Mouse (Mus musculus): ENCODE measurements around the gene Kcnmb1.

The Kcnmb1 gene

GRCm38 (mm10) chr11:33962688-33963407, at the start of gene Kcnmb1:
Gene Kcnmb1 (plus strand): TSS chr11:33963013.
- no peak for DNase-seq (ENCODE audit: low spot score)

- DNase-seq (ENCODE audit: low spot score), result no peak
These were observed 49.8 kb upstream of the Kcnmb1 start for GRCm38 (mm10) chr11:33913061-33913460.

GRCm38 (mm10) chr11:33914216-33914615, 48.6 kb upstream of the Kcnmb1 start:
- no peak for DNase-seq (ENCODE audit: low spot score)

GRCm38 (mm10) chr11:33917574-33917973, 45.2 kb upstream of the Kcnmb1 start:
- peak; percentile 63 for DNase-seq (ENCODE audit: low spot score)

GRCm38 (mm10) chr11:33918424-33918823, 44.4 kb upstream of the Kcnmb1 start:
- no peak for DNase-seq (ENCODE audit: low spot score)

GRCm38 (mm10) chr11:33919826-33920225, 43.0 kb upstream of the Kcnmb1 start:
- DNase-seq (ENCODE audit: low spot score), result no peak

- no peak for DNase-seq (ENCODE audit: low spot score)
These were observed 41.4 kb upstream of the Kcnmb1 start for GRCm38 (mm10) chr11:33921451-33921850.

- DNase-seq (ENCODE audit: low spot score), result no peak
These were observed 39.8 kb upstream of the Kcnmb1 start for GRCm38 (mm10) chr11:33923031-33923430.

GRCm38 (mm10) chr11:33925778-33926177, 37.0 kb upstream of the Kcnmb1 start:
- DNase-seq (ENCODE audit: low spot score), result no peak

GRCm38 (mm10) chr11:33926551-33926950, 36.3 kb upstream of the Kcnmb1 start:
- DNase-seq (ENCODE audit: low spot score), result peak; percentile 14

- DNase-seq (ENCODE audit: low spot score), result no peak
These were observed 35.5 kb upstream of the Kcnmb1 start for GRCm38 (mm10) chr11:33927321-33927720.

GRCm38 (mm10) chr11:33927836-33928235, 35.0 kb upstream of the Kcnmb1 start:
- DNase-seq (ENCODE audit: low spot score), result no peak

- DNase-seq (ENCODE audit: low spot score), result peak; percentile 48
These were observed 34.2 kb upstream of the Kcnmb1 start for GRCm38 (mm10) chr11:33928658-33929057.

- DNase-seq (ENCODE audit: low spot score), result no peak
These were observed 33.4 kb upstream of the Kcnmb1 start for GRCm38 (mm10) chr11:33929412-33929811.

- DNase-seq (ENCODE audit: low spot score), result peak; percentile 45
These were observed 30.9 kb upstream of the Kcnmb1 start for GRCm38 (mm10) chr11:33931836-33932385.

GRCm38 (mm10) chr11:33932386-33933111, 30.3 kb upstream of the Kcnmb1 start:
- peak; percentile 15 for DNase-seq (ENCODE audit: low spot score)

GRCm38 (mm10) chr11:33934286-33934685, 28.5 kb upstream of the Kcnmb1 start:
- DNase-seq (ENCODE audit: low spot score), result no peak

- no peak for DNase-seq (ENCODE audit: low spot score)
These were observed 25.2 kb upstream of the Kcnmb1 start for GRCm38 (mm10) chr11:33937641-33938040.

- DNase-seq (ENCODE audit: low spot score), result no peak
These were observed 24.1 kb upstream of the Kcnmb1 start for GRCm38 (mm10) chr11:33938561-33939274.

- DNase-seq (ENCODE audit: low spot score), result no peak
These were observed 23.2 kb upstream of the Kcnmb1 start for GRCm38 (mm10) chr11:33939456-33940113.

GRCm38 (mm10) chr11:33943565-33943964, 19.2 kb upstream of the Kcnmb1 start:
- no peak for DNase-seq (ENCODE audit: low spot score)
